Mouse (Mus musculus): ENCODE data around the gene Kcnn4. TPM values are rescaled to one million over a fixed set of nuclear protein-coding genes. Genes with fewer than 3 reads are reported as not detected.

Gene Kcnn4
- polyA plus RNA-seq, 1 experiment from 2014 or later: 5.8 TPM

GRCm38 (mm10) chr7:24371809-24372145, 1.7 kb downstream of the Kcnn4 start:
- Histone ChIP-seq H3K27me3 (replicated peaks; ENCODE audit: control insufficient read depth, insufficient read depth, low read length) (no peaks in the 10 kb centered on the region), H3K27ac (replicated peaks; ENCODE audit: low read depth, low read length) (no peak overlapping the region), H3K9ac (ENCODE audit: low read depth, low read length) (no peak overlapping the region), H3K9me3 (ENCODE audit: control insufficient read depth, low read length) (no peaks in the 10 kb centered on the region), H3K36me3 (ENCODE audit: control insufficient read depth, insufficient read depth, low read length) (no peaks in the 10 kb centered on the region), H3K4me1 (ENCODE audit: control insufficient read depth, insufficient read depth, low read length) (peaks cover 2% of the 10 kb centered on the region; the same call in 1 of the 2 replicates), H3K4me2 (ENCODE audit: low read depth, low read length) (no peak overlapping the region), H3K4me3 (ENCODE audit: low read depth, low read length) (no peak overlapping the region)
- no peak for DNase-seq (ENCODE audit: low spot score)
- ATAC-seq (ENCODE audit: low read depth): no peak
- 67% methylated on average over 3 of the region's 3 CpGs for WGBS

- Histone ChIP-seq H3K36me3 (ENCODE audit: control insufficient read depth, insufficient read depth, low read length) (no peaks in the 10 kb centered on the region), H3K9ac (ENCODE audit: low read depth, low read length) (no peak overlapping the region), H3K4me2 (ENCODE audit: low read depth, low read length) (no peak overlapping the region), H3K27me3 (replicated peaks; ENCODE audit: control insufficient read depth, insufficient read depth, low read length) (peaks cover 4% of the 10 kb centered on the region; the same call in 1 of the 2 replicates), H3K4me3 (ENCODE audit: low read depth, low read length) (no peak overlapping the region), H3K9me3 (ENCODE audit: control insufficient read depth, low read length) (no peaks in the 10 kb centered on the region), H3K4me1 (ENCODE audit: control insufficient read depth, insufficient read depth, low read length) (peaks cover 7% of the 10 kb centered on the region), H3K27ac (replicated peaks; ENCODE audit: low read depth, low read length) (no peak overlapping the region)
- 76% methylated on average over 9 of the region's 11 CpGs for WGBS
- ATAC-seq (ENCODE audit: low read depth): no peak
- DNase-seq (ENCODE audit: low spot score): no peak
Measured at GRCm38 (mm10) chr7:24372300-24372699, 2.2 kb downstream of the Kcnn4 start.

GRCm38 (mm10) chr7:24372786-24373185, 2.7 kb downstream of the Kcnn4 start:
- Histone ChIP-seq H3K9me3 (ENCODE audit: control insufficient read depth, low read length) (no peaks in the 10 kb centered on the region), H3K4me3 (ENCODE audit: low read depth, low read length) (no peak overlapping the region), H3K9ac (ENCODE audit: low read depth, low read length) (no peak overlapping the region), H3K36me3 (ENCODE audit: control insufficient read depth, insufficient read depth, low read length) (no peaks in the 10 kb centered on the region), H3K27me3 (replicated peaks; ENCODE audit: control insufficient read depth, insufficient read depth, low read length) (peaks cover 7% of the 10 kb centered on the region; the same call in 1 of the 2 replicates), H3K4me1 (ENCODE audit: control insufficient read depth, insufficient read depth, low read length) (peaks cover 10% of the 10 kb centered on the region), H3K27ac (replicated peaks; ENCODE audit: low read depth, low read length) (no peak overlapping the region), H3K4me2 (ENCODE audit: low read depth, low read length) (no peak overlapping the region)
- ATAC-seq (ENCODE audit: low read depth): no peak
- WGBS: 76% methylated on average over 4 of the region's 4 CpGs
- no peak for DNase-seq (ENCODE audit: low spot score)

GRCm38 (mm10) chr7:24373538-24374379, 3.7 kb downstream of the Kcnn4 start:
- no peak overlapping the region for H3K4me3 ChIP-seq (ENCODE audit: low read depth, low read length)
- H3K36me3 ChIP-seq (ENCODE audit: control insufficient read depth, insufficient read depth, low read length): no peaks in the 10 kb centered on the region
- H3K9me3 ChIP-seq (ENCODE audit: control insufficient read depth, low read length): no peaks in the 10 kb centered on the region
- no peak overlapping the region for H3K9ac ChIP-seq (ENCODE audit: low read depth, low read length)
- DNase-seq (ENCODE audit: low spot score) (peak; percentile 66), ATAC-seq (ENCODE audit: low read depth) (peak; percentile 38)
- WGBS: 32% methylated on average over 15 of the region's 20 CpGs
- no peak overlapping the region for H3K4me2 ChIP-seq (ENCODE audit: low read depth, low read length)
- H3K4me1 ChIP-seq (ENCODE audit: control insufficient read depth, insufficient read depth, low read length): peaks cover 10% of the 10 kb centered on the region
- H3K27me3 ChIP-seq (replicated peaks; ENCODE audit: control insufficient read depth, insufficient read depth, low read length): peaks cover 7% of the 10 kb centered on the region; the same call in 1 of the 2 replicates
- no peak overlapping the region for H3K27ac ChIP-seq (replicated peaks; ENCODE audit: low read depth, low read length)

- Histone ChIP-seq H3K4me2 (ENCODE audit: low read depth, low read length) (no peak overlapping the region), H3K4me3 (ENCODE audit: low read depth, low read length) (no peak overlapping the region), H3K27me3 (replicated peaks; ENCODE audit: control insufficient read depth, insufficient read depth, low read length) (peaks cover 7% of the 10 kb centered on the region; the same call in 1 of the 2 replicates), H3K9me3 (ENCODE audit: control insufficient read depth, low read length) (no peaks in the 10 kb centered on the region), H3K9ac (ENCODE audit: low read depth, low read length) (no peak overlapping the region), H3K36me3 (ENCODE audit: control insufficient read depth, insufficient read depth, low read length) (no peaks in the 10 kb centered on the region), H3K4me1 (ENCODE audit: control insufficient read depth, insufficient read depth, low read length) (peaks cover 16% of the 10 kb centered on the region), H3K27ac (replicated peaks; ENCODE audit: low read depth, low read length) (no peak overlapping the region; the same call in 1 of the 2 replicates)
- DNase-seq (ENCODE audit: low spot score): no peak
- ATAC-seq (ENCODE audit: low read depth): no peak
- 85% methylated on average over 8 of the region's 8 CpGs for WGBS
Measured at GRCm38 (mm10) chr7:24376456-24376855, 6.4 kb downstream of the Kcnn4 start.

GRCm38 (mm10) chr7:24377091-24377865, 7.2 kb downstream of the Kcnn4 start:
- peak; percentile 64; the same call in 1 of the 2 replicates for ATAC-seq (ENCODE audit: low read depth)
- Histone ChIP-seq H3K9ac (ENCODE audit: low read depth, low read length) (peak overlapping the region; percentile 20; the same call in 1 of the 2 replicates), H3K4me2 (ENCODE audit: low read depth, low read length) (peak overlapping the region; percentile 63), H3K9me3 (ENCODE audit: control insufficient read depth, low read length) (no peaks in the 10 kb centered on the region), H3K27ac (replicated peaks; ENCODE audit: low read depth, low read length) (peak overlapping the region; percentile 33; the same call in 1 of the 2 replicates), H3K4me1 (ENCODE audit: control insufficient read depth, insufficient read depth, low read length) (peaks cover 16% of the 10 kb centered on the region), H3K27me3 (replicated peaks; ENCODE audit: control insufficient read depth, insufficient read depth, low read length) (peaks cover 7% of the 10 kb centered on the region; the same call in 1 of the 2 replicates), H3K36me3 (ENCODE audit: control insufficient read depth, insufficient read depth, low read length) (no peaks in the 10 kb centered on the region), H3K4me3 (ENCODE audit: low read depth, low read length) (peak overlapping the region; percentile 24)
- WGBS: 8% methylated on average over 19 of the region's 49 CpGs
- peak; percentile 56 for DNase-seq (ENCODE audit: low spot score)

- no peaks in the 10 kb centered on the region for H3K9me3 ChIP-seq (ENCODE audit: control insufficient read depth, low read length)
- DNase-seq (ENCODE audit: low spot score): peak; percentile 76
- H3K27me3 ChIP-seq (replicated peaks; ENCODE audit: control insufficient read depth, insufficient read depth, low read length): peaks cover 7% of the 10 kb centered on the region; the same call in 1 of the 2 replicates
- 59% methylated on average over 9 of the region's 10 CpGs for WGBS
- no peaks in the 10 kb centered on the region for H3K36me3 ChIP-seq (ENCODE audit: control insufficient read depth, insufficient read depth, low read length)
- ATAC-seq (ENCODE audit: low read depth): peak; percentile 23; the same call in 1 of the 2 replicates
- H3K4me2 ChIP-seq (ENCODE audit: low read depth, low read length): no peak overlapping the region
- H3K27ac ChIP-seq (replicated peaks; ENCODE audit: low read depth, low read length): no peak overlapping the region
- no peak overlapping the region for H3K4me3 ChIP-seq (ENCODE audit: low read depth, low read length)
- H3K4me1 ChIP-seq (ENCODE audit: control insufficient read depth, insufficient read depth, low read length): peaks cover 16% of the 10 kb centered on the region
- no peak overlapping the region for H3K9ac ChIP-seq (ENCODE audit: low read depth, low read length)
Measured at GRCm38 (mm10) chr7:24378049-24378701, 8.1 kb downstream of the Kcnn4 start.

- H3K4me2 ChIP-seq (ENCODE audit: low read depth, low read length): no peak overlapping the region
- H3K4me1 ChIP-seq (ENCODE audit: control insufficient read depth, insufficient read depth, low read length): peaks cover 16% of the 10 kb centered on the region
- H3K36me3 ChIP-seq (ENCODE audit: control insufficient read depth, insufficient read depth, low read length): no peaks in the 10 kb centered on the region
- H3K9me3 ChIP-seq (ENCODE audit: control insufficient read depth, low read length): no peaks in the 10 kb centered on the region
- 19% methylated on average over 7 of the region's 7 CpGs for WGBS
- ATAC-seq (ENCODE audit: low read depth) (no peak; the same call in 1 of the 2 replicates), DNase-seq (ENCODE audit: low spot score) (peak; percentile 64)
- H3K27me3 ChIP-seq (replicated peaks; ENCODE audit: control insufficient read depth, insufficient read depth, low read length): peaks cover 7% of the 10 kb centered on the region; the same call in 1 of the 2 replicates
- H3K4me3 ChIP-seq (ENCODE audit: low read depth, low read length): no peak overlapping the region
- H3K27ac ChIP-seq (replicated peaks; ENCODE audit: low read depth, low read length): no peak overlapping the region
- H3K9ac ChIP-seq (ENCODE audit: low read depth, low read length): no peak overlapping the region
Measured at GRCm38 (mm10) chr7:24379934-24380333, 9.9 kb downstream of the Kcnn4 start.

All from embryonic facial prominence, embryonic 14.5 days (tissue).